Mouse (Mus musculus): ENCODE data around the gene Parvb.

Gene Parvb

GRCm38 (mm10) chr15:84258602-84259355, 26.9 kb downstream of the Parvb start:
- no peak for DNase-seq

- peak; percentile 82 to 85 for DNase-seq
These were observed 28.4 kb downstream of the Parvb start for GRCm38 (mm10) chr15:84260123-84260822.

- DNase-seq, result no peak
These were observed 30.8 kb downstream of the Parvb start for GRCm38 (mm10) chr15:84262630-84263029.

GRCm38 (mm10) chr15:84263573-84263972, 31.7 kb downstream of the Parvb start:
- no peak for DNase-seq

GRCm38 (mm10) chr15:84265141-84265540, 33.3 kb downstream of the Parvb start:
- no peak for DNase-seq

- no peak for DNase-seq
These were observed 34.4 kb downstream of the Parvb start for GRCm38 (mm10) chr15:84266290-84266689.

- DNase-seq, result no peak
These were observed 35.9 kb downstream of the Parvb start for GRCm38 (mm10) chr15:84267720-84268260.

- DNase-seq, result no peak
These were observed 37.3 kb downstream of the Parvb start for GRCm38 (mm10) chr15:84269107-84269633.

GRCm38 (mm10) chr15:84270032-84270431, 38.2 kb downstream of the Parvb start:
- DNase-seq, result no peak

- no peak for DNase-seq
These were observed 38.6 kb downstream of the Parvb start for GRCm38 (mm10) chr15:84270463-84270862.

- no peak for DNase-seq
These were observed 44.2 kb downstream of the Parvb start for GRCm38 (mm10) chr15:84276066-84276465.

GRCm38 (mm10) chr15:84278091-84278490, 46.2 kb downstream of the Parvb start:
- DNase-seq, result no peak

- no peak for DNase-seq
These were observed 46.8 kb downstream of the Parvb start for GRCm38 (mm10) chr15:84278656-84279055.

GRCm38 (mm10) chr15:84280309-84280708, 48.5 kb downstream of the Parvb start:
- no peak for DNase-seq

- DNase-seq, result no peak
These were observed 49.0 kb downstream of the Parvb start for GRCm38 (mm10) chr15:84280712-84281347.

- DNase-seq, result no peak
These were observed 50.6 kb downstream of the Parvb start for GRCm38 (mm10) chr15:84282206-84283085.

- peak; percentile 74 to 78 for DNase-seq
These were observed 52.2 kb downstream of the Parvb start for GRCm38 (mm10) chr15:84284059-84284458.

- DNase-seq, result no peak
These were observed 53.6 kb downstream of the Parvb start for GRCm38 (mm10) chr15:84285453-84285852.

- DNase-seq, result peak; percentile 19 to 24
These were observed 57.1 kb downstream of the Parvb start for GRCm38 (mm10) chr15:84288953-84289352.

- no peak for DNase-seq
These were observed 59.3 kb downstream of the Parvb start for GRCm38 (mm10) chr15:84291097-84291496.

- DNase-seq, result no peak
These were observed 61.7 kb downstream of the Parvb start for GRCm38 (mm10) chr15:84293590-84293989.

GRCm38 (mm10) chr15:84294391-84294790, 62.5 kb downstream of the Parvb start:
- no peak for DNase-seq

Measured in B cell, adult 2 months (primary cell).